ENCODE assay signal across 8 mouse cellular contexts in the genomic region with DNA sequence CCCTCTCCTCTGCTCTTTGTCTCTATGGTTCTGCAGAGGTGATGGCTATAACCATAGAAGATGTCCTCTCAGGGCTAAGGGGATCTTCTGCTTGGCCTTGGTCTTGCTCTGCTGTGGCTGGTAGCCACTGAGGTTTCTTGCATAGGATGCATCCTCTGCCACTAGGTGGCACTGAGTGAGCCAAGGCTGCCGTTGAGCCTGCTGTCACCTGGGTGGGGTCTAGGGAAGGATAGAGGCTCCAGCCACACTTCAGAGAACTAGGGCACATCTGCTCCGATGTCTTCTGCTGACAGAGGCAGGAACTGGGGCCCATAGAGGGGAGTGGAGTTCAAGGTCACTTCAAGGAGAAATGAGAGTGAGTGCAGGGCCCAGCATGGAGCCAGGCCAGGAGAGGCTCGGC. TPM values are rescaled to one million over a fixed set of nuclear protein-coding genes. Genes with fewer than 3 reads are reported as not detected.
DNase-seq lines count a peak whose midpoint lies in the region; TF ChIP-seq lines count a peak whose summit lies in the region.

No protein-coding gene starts in this region.

- peak; percentile 96 for TF ChIP-seq CTCF in layer of hippocampus, adult 2 months (conservative IDR thresholded peaks at IDR 0.05)

- peak overlapping the region; percentile 33 for H3K4me3 ChIP-seq in layer of hippocampus, adult 2 months

- H3K27ac ChIP-seq in layer of hippocampus, adult 2 months = peak overlapping the region; percentile 89

- peak; percentile 17 for DNase-seq in urinary bladder, postnatal 25 days (ENCODE audit: low spot score)
- DNase-seq in urinary bladder, adult 2 months (ENCODE audit: low spot score) = no peak
- peak; percentile 73 to 75 for DNase-seq in cerebellum, adult 18-20 months
- peak; percentile 68 for DNase-seq in forelimb bud, embryonic 11.5 days (ENCODE audit: low read depth, low spot score)
- DNase-seq in layer of hippocampus, adult 2 months (ENCODE audit: low spot score in 2 of 2) = peak; percentile 64 to 76
- peak; percentile 28 for DNase-seq in lung, postnatal 25 days (ENCODE audit: low spot score)
- peak; percentile 49 to 51 for DNase-seq in right cerebral cortex, postnatal 36 days (ENCODE audit: low spot score in 2 of 2)
- no peak for DNase-seq in Muller cell, postnatal 12 days (ENCODE audit: inconsistent ontology term)

RNA-seq across cellular contexts. Expression of a gene that starts 10.5 kb away (rescaled TPM):
- polyA plus RNA-seq in urinary bladder, adult 2 months (2012; rRNA removed) = 0.50 and 0.63 TPM in 2 replicates
- 10 to 100 TPM; 17.1 to 17.7 TPM for total RNA-seq in layer of hippocampus, adult 2 months (2021)

RNA-seq across cellular contexts. Expression of a gene that starts 46.9 kb away (rescaled TPM):
- 0.36 and 0.37 TPM in 2 replicates for polyA plus RNA-seq in urinary bladder, adult 2 months (2012; rRNA removed)
- total RNA-seq in layer of hippocampus, adult 2 months (2021) = 1 to 10 TPM in 1 of 2 experiments, under 1 TPM in 1; 0.79 to 1.7 TPM

Comparison
In these comparisons a context has a peak if more than half of its experiments do, and no peak if none do; other contexts are left out.
1. DNase-seq: peak in urinary bladder, postnatal 25 days (single experiment), cerebellum, adult 18-20 months (2 of 2), forelimb bud, embryonic 11.5 days (single experiment), layer of hippocampus, adult 2 months (2 of 2), lung, postnatal 25 days (single experiment) and right cerebral cortex, postnatal 36 days (2 of 2); none in urinary bladder, adult 2 months (single experiment) and Muller cell, postnatal 12 days (single experiment).